Mouse (Mus musculus): ENCODE data around the gene Olfr324.

The Olfr324 gene

DNA sequence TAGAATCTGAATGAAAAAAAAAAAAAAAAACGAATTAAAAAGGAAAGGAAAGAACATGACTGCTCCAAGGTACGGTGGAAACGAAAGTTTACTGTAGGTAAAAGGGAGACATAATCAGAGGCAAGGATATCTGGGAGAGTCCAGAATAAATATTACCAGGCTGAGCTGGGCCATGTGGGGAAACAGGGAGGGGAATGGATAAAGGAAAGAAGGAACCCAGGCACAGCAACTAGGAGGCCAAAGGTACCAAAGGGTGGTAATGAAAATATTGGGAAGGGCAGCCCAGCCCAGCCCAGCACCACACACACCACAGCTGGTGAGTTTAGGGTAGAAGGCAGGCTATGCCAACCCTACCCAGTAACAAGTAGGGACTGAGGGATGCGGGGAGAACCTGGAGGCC lies 40.0 kb downstream of the Olfr324 start:
- DNase-seq (ENCODE audit: low spot score in 2 of 2): no peak

DNA sequence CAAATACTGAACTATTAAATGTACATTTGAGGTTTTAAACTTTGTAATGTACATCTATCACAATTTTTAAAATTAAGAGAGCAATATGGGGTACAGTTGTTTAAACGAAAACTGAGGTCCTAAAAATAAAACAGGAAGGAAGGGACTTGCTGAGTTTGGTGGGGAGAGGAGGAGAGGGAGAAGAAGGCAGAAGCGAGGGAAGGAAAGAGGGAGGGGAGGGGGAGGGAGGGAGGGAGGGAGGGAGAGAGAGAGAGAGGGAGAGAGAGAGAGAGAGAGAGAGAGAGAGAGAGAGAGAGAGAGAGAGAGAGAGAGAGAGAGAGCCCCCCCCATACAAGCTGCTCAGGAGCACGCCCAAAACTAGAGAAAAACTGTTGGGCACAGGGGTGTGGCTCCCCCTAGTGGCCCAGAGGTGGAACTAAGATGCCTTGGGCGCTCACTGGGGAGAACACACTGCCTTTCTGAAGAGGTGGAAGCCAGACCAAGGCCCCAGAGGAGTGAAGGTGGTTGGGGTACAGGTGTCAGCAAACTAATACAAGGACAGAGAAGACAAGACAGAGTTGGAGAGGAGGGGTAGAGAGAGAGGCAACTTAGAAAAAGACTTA lies 41.6 kb downstream of the Olfr324 start:
- DNase-seq (ENCODE audit: low spot score in 2 of 2): peak in 1 of 2 experiments; percentile 45

DNA sequence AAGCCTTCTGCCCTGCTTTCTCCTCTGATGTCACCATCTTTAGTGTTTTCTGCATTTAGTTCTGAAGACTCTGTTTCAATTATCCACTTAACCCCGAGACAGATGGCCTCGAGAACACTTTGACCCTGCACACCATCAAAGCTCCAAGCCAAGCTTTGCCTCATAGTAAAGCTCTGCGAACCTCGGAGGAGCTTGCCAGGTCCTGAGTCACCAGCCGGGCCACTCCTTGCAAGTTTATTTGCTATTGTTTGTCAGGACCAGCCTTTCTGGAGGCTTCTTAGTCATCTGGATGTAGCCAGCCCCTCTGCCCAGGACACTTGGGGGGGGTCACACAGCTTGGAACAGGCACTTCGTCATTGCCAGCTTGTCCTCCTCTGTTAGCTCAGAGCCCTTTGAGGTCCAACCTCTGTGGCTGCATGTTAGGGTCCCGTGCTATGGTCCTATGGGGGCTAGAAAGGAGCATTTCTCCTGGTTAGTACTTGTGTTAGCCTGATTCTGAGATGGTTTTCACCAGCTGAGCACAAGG lies 43.3 kb downstream of the Olfr324 start:
- DNase-seq (ENCODE audit: low spot score in 2 of 2): no peak

DNA sequence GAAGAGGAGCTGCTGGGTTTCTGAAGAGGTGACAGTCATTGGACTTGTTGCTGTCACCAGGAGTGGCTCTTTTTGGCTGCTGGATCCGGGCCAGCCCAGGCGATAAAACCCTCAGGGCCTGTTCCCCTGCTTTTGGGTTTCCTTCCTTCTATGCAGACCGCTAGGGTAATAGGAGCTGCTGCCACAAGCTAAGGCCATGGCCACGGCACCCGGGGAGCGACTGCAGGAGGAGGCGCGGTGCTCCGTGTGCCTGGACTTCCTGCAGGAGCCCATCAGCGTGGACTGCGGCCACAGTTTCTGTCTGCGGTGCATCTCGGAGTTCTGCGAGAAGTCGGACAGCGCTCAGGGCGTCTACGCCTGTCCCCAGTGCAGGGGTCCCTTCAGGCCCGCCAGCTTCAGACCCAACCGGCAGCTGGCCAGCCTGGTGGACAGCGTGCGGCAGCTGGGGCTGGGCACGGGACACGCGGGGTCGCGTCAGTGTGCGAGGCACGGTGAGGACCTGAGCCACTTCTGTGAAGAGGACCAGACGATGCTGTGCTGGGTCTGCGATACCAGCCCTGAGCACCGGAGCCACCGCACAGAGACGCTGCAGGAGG lies 45.5 kb downstream of the Olfr324 start, which contains the start of gene Trim58:
Gene Trim58 (plus strand): TSS at position 194 of the 596 bp plus-strand sequence.
- DNase-seq (ENCODE audit: low spot score in 2 of 2): no peak

DNA sequence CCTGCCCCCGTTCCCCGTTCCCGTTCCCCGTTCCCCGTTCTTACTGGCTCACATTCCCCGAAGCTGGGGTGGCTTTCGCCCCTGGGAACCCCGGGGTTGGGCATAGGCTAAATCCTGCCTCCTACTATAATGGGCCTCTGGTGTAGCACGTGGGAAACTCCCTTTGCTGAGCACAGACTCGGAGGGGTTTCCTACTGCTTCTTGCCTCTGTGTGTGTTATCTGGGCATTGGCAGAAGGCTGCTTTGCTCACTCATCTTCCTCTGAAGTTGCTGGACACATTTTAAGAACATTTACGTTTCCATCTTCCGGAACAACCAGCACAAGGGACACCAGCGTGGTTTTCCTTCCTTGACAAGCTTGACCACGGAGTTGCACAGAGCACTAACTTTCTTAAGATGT lies 46.1 kb downstream of the Olfr324 start:
- DNase-seq (ENCODE audit: low spot score in 2 of 2): no peak

DNA sequence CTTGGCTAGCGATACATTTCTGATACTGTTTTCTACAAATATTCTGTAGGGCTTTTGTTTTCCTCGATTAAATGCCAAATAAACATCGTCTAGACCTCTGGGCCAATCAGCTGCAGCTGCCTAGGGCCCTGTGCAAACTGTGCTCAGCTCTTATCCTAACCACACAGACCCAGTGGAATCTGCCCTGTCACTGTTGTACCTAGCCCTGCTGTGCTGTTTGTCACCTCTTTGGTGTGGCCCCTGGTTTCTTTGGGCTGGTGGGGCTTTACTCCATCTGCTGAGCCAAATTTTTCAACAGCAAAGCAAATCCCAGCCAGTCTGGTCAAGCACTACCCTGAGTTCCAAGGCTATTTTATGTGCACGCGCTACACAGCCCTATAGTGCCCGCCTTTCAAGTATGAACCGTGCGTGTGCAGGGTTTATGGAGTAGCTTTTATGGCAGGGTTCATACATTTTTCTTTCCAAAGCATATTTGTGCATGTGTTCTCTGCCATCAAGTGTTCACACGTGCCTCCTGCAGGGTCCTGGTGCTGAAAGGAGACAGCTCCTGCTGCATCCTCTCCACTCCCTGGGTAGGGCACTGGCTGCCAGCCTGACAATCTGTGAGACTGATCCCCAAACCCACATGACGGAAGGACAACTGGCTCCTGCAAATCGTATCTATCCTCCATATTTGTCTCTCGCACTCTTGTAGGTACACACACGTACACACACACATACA lies 46.9 kb downstream of the Olfr324 start:
- no peak for DNase-seq (ENCODE audit: low spot score in 2 of 2)

DNA sequence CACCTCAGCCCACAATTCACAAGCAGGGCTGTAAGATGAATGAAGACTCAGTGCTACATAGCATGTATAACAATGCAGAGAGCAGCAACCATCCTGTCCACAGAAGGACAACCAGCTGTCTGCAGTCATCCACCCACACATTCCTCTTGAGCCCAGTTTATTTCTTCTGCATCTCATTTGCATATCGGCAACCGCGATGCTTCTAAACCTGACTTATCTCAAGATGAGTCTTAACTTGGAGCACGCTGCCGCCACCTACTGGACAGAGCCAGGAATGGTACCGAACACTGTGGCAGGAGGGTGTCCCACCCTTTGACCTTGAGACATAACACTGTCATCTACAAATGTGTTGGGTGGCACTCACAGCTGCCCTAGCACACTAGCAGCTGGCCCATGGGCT lies 48.4 kb downstream of the Olfr324 start:
- DNase-seq (ENCODE audit: low spot score in 2 of 2): peak; percentile 9 to 11
